Mouse (Mus musculus): ENCODE measurements around the gene Gm45140. TPM values are rescaled to one million over a fixed set of nuclear protein-coding genes. Genes with fewer than 3 reads are reported as not detected.

Gm45140 gene
- polyA plus RNA-seq, 1 experiment from 2014 or later = 2.1 TPM

DNA sequence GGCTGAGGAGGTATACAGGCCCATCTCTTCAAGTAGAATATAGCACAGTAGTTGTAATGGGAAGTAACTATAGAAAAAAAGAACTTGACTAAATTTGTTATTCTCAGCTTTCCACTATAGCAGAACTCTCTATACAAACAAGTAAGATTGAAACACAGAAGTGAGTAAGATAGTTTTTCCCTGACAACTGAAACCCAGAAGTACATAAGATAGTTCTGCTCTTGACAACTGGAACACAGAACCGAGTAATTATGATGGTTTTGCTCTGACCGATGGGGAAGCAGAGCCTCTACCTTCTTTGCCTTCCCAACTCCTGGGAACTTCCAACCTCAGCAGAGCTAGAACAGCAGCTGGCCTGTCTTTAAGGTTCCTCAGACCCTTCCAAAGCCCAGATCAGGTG lies 26.5 kb downstream of the Gm45140 start:
- Histone ChIP-seq H3K9me3 (replicated peaks) (no peaks in the 10 kb centered on the region), H3K27me3 (replicated peaks) (no peaks in the 10 kb centered on the region), H3K4me1 (peaks cover 33% of the 10 kb centered on the region), H3K4me3 (replicated peaks) (no peak overlapping the region), H3K27ac (replicated peaks) (no peak overlapping the region), H3K36me3 (peaks cover 5% of the 10 kb centered on the region; the same call in 1 of the 2 replicates), H3K4me2 (0 out of 2 replicates have a peak overlapping the region, but pooled peaks have one; percentile 95), H3K9ac (replicated peaks) (no peak overlapping the region)
- WGBS = 97% methylated on average over 2 of the region's 2 CpGs
- no peak for ATAC-seq (ENCODE audit: low FRiP score)

DNA sequence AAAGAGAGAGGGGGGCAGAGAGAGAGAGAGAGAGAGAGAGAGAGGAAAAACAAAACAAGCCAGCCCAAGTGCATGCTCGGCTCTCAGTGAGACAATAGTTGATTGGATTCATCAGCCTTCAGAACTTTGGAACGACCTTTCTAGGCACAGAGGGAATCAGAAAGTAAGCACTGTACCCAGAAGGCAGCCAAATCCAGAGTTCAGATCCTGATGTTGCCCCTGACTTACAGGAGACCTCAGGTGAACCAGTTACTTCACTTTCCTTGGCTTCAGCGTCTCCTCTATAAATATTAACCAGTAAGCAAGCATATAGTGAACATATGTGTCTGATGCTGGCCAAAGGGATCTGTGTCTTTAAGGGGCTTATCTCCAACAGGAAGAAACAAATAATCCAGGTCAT lies 27.1 kb downstream of the Gm45140 start:
- 79% methylated on average over 3 of the region's 3 CpGs for WGBS
- Histone ChIP-seq H3K4me2 (no peak overlapping the region), H3K9ac (replicated peaks) (no peak overlapping the region), H3K36me3 (peaks cover 1% of the 10 kb centered on the region; the same call in 1 of the 2 replicates), H3K4me1 (peaks cover 33% of the 10 kb centered on the region), H3K27me3 (replicated peaks) (no peaks in the 10 kb centered on the region), H3K27ac (replicated peaks) (no peak overlapping the region), H3K4me3 (replicated peaks) (no peak overlapping the region), H3K9me3 (replicated peaks) (no peaks in the 10 kb centered on the region)
- no peak for ATAC-seq (ENCODE audit: low FRiP score)

DNA sequence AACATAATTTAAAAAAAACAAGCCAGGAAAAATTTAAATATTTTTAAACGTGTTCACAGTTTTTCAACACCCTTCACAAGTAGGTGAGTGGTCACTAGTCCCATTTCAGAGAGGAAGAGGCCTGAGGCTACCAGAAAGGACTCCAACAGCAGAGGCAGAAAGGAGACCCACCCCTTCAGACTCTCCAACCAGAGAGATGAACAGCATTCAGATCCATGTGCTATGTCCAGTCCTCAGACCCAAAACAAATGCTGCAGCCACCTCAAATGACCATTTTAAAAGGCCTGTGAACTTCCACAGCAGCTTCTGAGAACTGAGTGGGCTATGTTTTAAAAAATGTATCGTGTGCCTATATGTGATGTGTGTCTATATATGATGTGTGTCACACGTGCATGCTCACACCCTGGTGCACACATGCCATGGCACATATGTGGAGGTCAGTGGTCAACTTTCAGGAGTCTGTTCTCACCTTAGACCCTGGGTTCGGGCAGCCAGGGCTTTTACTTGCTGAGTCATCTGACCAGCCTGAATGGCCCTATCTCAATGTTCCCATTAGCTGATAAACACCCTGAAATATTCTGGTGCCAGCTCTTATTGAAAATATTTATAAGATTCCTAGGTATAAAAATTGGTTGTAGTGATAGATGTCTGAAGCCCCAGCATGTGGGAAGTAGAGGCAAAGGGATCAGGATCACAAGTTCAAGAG lies 27.7 kb downstream of the Gm45140 start:
- Histone ChIP-seq H3K9ac (replicated peaks) (no peak overlapping the region), H3K27ac (replicated peaks) (no peak overlapping the region), H3K4me3 (replicated peaks) (no peak overlapping the region), H3K36me3 (no peaks in the 10 kb centered on the region), H3K4me2 (no peak overlapping the region), H3K27me3 (replicated peaks) (no peaks in the 10 kb centered on the region), H3K4me1 (peaks cover 33% of the 10 kb centered on the region), H3K9me3 (replicated peaks) (no peaks in the 10 kb centered on the region)
- no peak for ATAC-seq (ENCODE audit: low FRiP score)
- 93% methylated on average over 4 of the region's 4 CpGs for WGBS

DNA sequence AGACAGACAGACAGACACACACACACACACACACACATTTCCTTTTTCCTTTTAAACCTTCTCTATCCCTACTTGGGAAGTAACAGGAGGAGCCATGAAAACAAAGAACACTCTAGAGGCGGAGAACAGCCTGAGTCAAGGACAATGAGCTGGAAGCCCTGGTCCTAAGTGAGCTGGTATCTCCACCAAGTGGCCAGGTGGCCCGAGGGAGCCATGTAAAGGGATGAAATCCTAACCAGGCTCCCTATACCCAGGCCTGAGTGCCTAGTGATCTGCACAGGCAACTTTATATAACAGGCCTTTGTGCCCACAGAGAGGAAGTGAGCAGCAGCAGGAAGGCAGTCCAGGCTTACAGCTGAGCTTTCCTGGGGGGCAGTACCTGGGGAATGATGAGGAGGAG lies 28.7 kb downstream of the Gm45140 start:
- 65% methylated on average over 2 of the region's 2 CpGs for WGBS
- no peak for ATAC-seq (ENCODE audit: low FRiP score)

DNA sequence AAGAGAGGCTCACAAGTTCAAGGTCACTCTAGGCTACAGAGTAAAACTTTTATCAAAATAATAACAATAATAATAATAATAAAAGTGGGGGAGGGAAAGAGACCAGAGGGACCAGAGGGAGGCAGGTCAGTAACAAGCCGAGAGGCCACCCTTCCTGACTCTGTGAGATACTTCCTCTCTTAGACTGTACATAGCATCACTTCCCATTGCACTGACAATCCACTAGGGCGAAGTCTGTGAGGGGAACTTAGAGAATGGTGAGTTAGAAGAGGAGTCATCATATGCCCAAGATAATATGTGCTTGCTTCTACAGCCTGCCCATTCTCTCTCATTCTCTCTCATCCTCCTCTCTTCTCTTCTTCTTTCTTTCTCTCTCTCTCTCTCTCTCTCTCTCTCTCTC lies 29.6 kb downstream of the Gm45140 start:
- ATAC-seq (ENCODE audit: low FRiP score) = no peak
- Histone ChIP-seq H3K27ac (replicated peaks) (no peak overlapping the region), H3K4me2 (no peak overlapping the region), H3K4me1 (peaks cover 23% of the 10 kb centered on the region), H3K9me3 (replicated peaks) (no peaks in the 10 kb centered on the region), H3K27me3 (replicated peaks) (no peaks in the 10 kb centered on the region), H3K9ac (replicated peaks) (no peak overlapping the region), H3K36me3 (no peaks in the 10 kb centered on the region), H3K4me3 (replicated peaks) (no peak overlapping the region)
- 81% methylated on average over 2 of the region's 2 CpGs for WGBS

More for the DNA sequence above, 28.7 kb downstream of the Gm45140 start:
- H3K4me2 ChIP-seq = no peak overlapping the region
- H3K36me3 ChIP-seq = no peaks in the 10 kb centered on the region
- H3K4me1 ChIP-seq = peaks cover 25% of the 10 kb centered on the region
- H3K9me3 ChIP-seq (replicated peaks) = no peaks in the 10 kb centered on the region
- no peak overlapping the region for H3K9ac ChIP-seq (replicated peaks)
- no peak overlapping the region for H3K27ac ChIP-seq (replicated peaks)
- H3K4me3 ChIP-seq (replicated peaks) = no peak overlapping the region
- H3K27me3 ChIP-seq (replicated peaks) = no peaks in the 10 kb centered on the region

DNA sequence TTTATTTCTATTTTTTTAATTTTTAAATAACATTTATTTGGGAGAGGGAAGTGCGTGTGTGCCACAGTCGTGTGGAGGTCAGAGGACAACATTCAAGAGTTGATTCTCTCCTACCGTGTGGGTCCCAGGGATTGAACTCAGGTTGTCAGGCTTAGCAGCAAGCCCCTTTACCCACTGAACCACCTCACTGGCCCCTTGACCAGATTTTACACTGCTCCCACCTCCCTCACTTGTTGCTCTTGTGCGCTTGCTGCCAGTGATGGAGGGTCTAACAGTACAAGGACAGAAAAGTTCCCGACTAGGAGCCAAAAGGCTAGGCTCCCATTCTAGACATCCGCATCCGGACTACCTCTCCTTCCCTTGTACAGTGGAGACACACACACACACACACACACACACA lies 30.1 kb downstream of the Gm45140 start:
- 93% methylated on average over 7 of the region's 7 CpGs for WGBS
- Histone ChIP-seq H3K4me1 (peaks cover 17% of the 10 kb centered on the region), H3K9me3 (replicated peaks) (no peaks in the 10 kb centered on the region), H3K4me2 (no peak overlapping the region), H3K27ac (replicated peaks) (no peak overlapping the region), H3K9ac (replicated peaks) (no peak overlapping the region), H3K4me3 (replicated peaks) (no peak overlapping the region), H3K27me3 (replicated peaks) (no peaks in the 10 kb centered on the region), H3K36me3 (no peaks in the 10 kb centered on the region)
- ATAC-seq (ENCODE audit: low FRiP score) = no peak

DNA sequence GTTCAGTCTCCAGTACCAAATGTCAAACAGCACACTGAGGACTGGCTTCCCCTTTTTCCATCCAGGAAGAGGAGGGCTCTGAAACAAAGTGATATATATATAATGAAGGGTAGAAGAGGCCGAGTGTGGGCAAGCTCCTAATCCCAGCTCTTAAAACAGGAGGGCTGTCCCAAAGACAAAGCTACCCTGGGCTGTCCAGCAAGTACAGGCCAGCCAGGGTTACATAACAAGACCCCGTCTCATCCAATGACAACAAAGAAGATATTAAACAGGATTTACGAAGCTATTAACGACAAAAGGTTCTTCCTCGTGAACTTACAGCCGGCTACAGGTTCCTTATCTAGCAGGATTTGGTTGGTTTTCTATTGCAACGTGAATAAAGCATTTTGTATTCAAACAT lies 30.7 kb downstream of the Gm45140 start:
- Histone ChIP-seq H3K9me3 (replicated peaks) (no peaks in the 10 kb centered on the region), H3K36me3 (no peaks in the 10 kb centered on the region), H3K4me3 (replicated peaks) (no peak overlapping the region), H3K4me1 (peaks cover 12% of the 10 kb centered on the region), H3K4me2 (no peak overlapping the region), H3K27ac (replicated peaks) (no peak overlapping the region), H3K27me3 (replicated peaks) (no peaks in the 10 kb centered on the region), H3K9ac (replicated peaks) (no peak overlapping the region)
- 73% methylated on average over 7 of the region's 7 CpGs for WGBS
- no peak for ATAC-seq (ENCODE audit: low FRiP score)

DNA sequence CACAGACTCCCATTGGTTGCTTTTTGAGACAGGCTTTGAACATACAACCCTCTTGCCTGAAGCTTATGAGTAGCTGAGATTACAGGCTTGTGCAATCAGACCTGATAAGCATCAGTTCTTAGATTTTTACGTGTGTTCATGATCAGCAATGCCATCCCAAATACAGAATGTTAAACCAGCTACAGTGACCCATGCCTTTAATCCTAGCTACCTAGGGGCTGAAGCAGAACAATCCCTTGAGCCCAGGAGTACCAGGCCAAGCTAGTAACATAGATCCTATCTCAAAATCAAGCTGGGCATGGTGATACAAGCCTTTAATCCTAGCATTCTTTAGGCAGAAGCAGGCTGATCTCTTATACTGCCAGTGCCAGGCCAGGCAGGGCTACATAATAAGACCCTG lies 31.6 kb downstream of the Gm45140 start:
- no peak for ATAC-seq (ENCODE audit: low FRiP score)
- Histone ChIP-seq H3K27ac (replicated peaks) (no peak overlapping the region), H3K4me2 (no peak overlapping the region), H3K36me3 (no peaks in the 10 kb centered on the region), H3K9me3 (replicated peaks) (no peaks in the 10 kb centered on the region), H3K4me1 (peaks cover 4% of the 10 kb centered on the region; the same call in 1 of the 2 replicates), H3K4me3 (replicated peaks) (no peak overlapping the region), H3K27me3 (replicated peaks) (no peaks in the 10 kb centered on the region), H3K9ac (replicated peaks) (no peak overlapping the region)
- WGBS = 97% methylated on average over 1 of the region's 1 CpGs

DNA sequence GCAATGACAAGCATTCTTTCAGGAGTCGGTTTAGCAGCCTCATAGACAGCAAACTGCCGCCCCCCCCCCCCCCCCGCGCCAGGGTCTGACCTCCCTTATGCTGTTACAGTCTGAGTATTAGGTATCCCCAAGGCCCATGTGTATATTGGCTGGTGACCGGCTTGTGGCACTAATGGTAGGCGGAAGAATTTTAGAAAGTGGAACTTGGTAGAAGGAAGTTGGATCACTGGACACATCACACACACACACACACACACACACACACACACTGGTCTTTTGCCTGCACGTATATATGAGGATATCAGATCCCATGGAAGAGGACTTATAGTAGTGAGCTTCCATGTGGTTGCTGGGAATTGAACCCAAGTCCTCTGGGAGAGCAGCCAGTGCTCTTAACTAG lies 33.1 kb downstream of the Gm45140 start:
- Histone ChIP-seq H3K27me3 (replicated peaks) (no peaks in the 10 kb centered on the region), H3K4me3 (replicated peaks) (no peak overlapping the region), H3K4me2 (no peak overlapping the region), H3K27ac (replicated peaks) (no peak overlapping the region), H3K9ac (replicated peaks) (no peak overlapping the region), H3K36me3 (no peaks in the 10 kb centered on the region), H3K9me3 (replicated peaks) (no peaks in the 10 kb centered on the region), H3K4me1 (peaks cover 4% of the 10 kb centered on the region; the same call in 1 of the 2 replicates)
- ATAC-seq (ENCODE audit: low FRiP score) = no peak
- WGBS = 87% methylated on average over 6 of the region's 7 CpGs

DNA sequence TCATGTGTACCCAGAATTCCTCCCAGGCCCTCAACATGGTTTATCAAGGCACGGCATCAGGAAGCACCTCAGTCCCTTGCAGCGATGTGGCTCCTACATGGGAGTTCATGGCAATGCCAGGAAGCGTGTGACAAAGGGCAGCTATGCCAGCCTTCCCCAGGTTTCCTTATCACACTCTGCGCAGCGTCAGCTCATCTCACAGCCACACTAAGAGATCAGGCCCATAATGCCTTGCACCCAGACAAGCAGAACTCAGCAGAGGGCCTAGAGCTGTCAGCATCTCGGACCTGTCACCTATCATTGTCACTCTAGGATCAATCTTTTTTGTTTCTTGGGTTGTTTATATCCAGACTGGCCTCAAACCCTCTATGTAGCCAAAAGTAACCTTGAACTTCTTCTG lies 36.0 kb downstream of the Gm45140 start:
- Histone ChIP-seq H3K27ac (replicated peaks) (no peak overlapping the region), H3K4me3 (replicated peaks) (no peak overlapping the region), H3K9me3 (replicated peaks) (no peaks in the 10 kb centered on the region), H3K27me3 (replicated peaks) (no peaks in the 10 kb centered on the region), H3K4me1 (peaks cover 8% of the 10 kb centered on the region), H3K4me2 (no peak overlapping the region), H3K9ac (replicated peaks) (no peak overlapping the region), H3K36me3 (peaks cover under 1% of the 10 kb centered on the region; the same call in 1 of the 2 replicates)
- no peak for ATAC-seq (ENCODE audit: low FRiP score)
- 89% methylated on average over 6 of the region's 6 CpGs for WGBS

DNA sequence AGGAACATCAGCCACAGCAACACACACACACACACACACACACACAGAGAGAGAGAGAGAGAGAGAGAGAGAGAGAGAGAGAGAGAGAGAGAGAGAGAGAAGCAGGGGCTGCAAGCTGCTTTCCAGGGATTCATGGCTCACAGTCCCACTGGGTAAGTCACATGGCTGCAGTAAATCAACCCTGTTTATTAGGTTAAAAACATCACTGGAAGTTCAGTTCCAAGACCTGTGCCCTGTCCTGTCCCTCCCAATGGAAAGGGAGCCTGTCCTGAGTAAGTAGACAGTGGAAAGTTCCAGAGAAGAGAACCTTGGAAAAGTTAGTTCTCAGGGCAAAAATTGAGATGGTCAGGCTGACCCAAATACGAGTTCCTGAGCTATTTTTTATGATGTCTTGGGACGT lies 38.3 kb downstream of the Gm45140 start:
- Histone ChIP-seq H3K4me3 (replicated peaks) (no peak overlapping the region), H3K4me2 (no peak overlapping the region)
- 42% methylated on average over 2 of the region's 2 CpGs for WGBS

DNA sequence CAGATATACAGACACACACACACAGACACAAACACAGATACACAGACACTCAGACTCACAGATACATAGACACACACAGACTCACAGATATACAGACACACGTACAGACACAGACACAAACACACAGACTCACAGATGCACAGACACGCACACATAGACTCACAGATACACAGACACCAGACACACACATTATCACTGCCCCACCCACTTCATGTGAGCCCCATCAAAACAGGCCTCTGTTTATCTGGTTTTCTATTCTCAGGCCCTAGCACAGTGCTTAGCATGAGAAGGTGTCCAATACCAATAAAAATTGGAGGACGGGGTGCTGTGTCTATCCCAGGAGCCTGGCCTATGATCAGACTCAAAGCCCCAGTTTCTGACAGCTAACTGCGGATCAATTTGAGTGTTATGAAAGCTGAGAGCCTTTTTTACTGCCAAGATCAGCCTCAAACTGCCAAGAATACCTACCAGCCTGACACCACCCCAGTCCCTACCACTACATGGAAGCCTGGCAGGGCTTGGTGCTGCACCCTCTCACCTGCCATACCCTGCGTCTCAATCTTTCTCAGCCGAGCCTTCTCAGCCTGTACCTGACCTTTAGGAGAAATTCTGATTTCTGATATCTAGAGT lies 39.2 kb downstream of the Gm45140 start:
- peaks cover 8% of the 10 kb centered on the region for H3K4me1 ChIP-seq
- H3K4me3 ChIP-seq (replicated peaks) = no peak overlapping the region
- whole genome bisulfite sequencing = 94% methylated on average over 6 of the region's 6 CpGs

More for the DNA sequence above, 38.3 kb downstream of the Gm45140 start:
- ATAC-seq (ENCODE audit: low FRiP score) = no peak
- Histone ChIP-seq H3K9me3 (replicated peaks) (no peaks in the 10 kb centered on the region), H3K27me3 (replicated peaks) (no peaks in the 10 kb centered on the region), H3K36me3 (peaks cover 8% of the 10 kb centered on the region), H3K27ac (replicated peaks) (no peak overlapping the region), H3K4me1 (peaks cover 8% of the 10 kb centered on the region), H3K9ac (replicated peaks) (no peak overlapping the region)

More for the DNA sequence above, 39.2 kb downstream of the Gm45140 start:
- H3K9me3 ChIP-seq (replicated peaks) = no peaks in the 10 kb centered on the region
- H3K36me3 ChIP-seq = peaks cover 15% of the 10 kb centered on the region
- no peak overlapping the region for H3K27ac ChIP-seq (replicated peaks)
- ATAC-seq (ENCODE audit: low FRiP score) = no peak
- H3K9ac ChIP-seq (replicated peaks) = no peak overlapping the region
- no peaks in the 10 kb centered on the region for H3K27me3 ChIP-seq (replicated peaks)
- H3K4me2 ChIP-seq = no peak overlapping the region
